Mouse (Mus musculus): ENCODE results near the gene Slc38a2. TPM values are rescaled to one million over a fixed set of nuclear protein-coding genes. Genes with fewer than 3 reads are reported as not detected.

The Slc38a2 gene
- polyA plus RNA-seq, 1 experiment from 2014 or later, result 154 TPM

- H3K27ac ChIP-seq (ENCODE audit: poor library complexity, severe bottlenecking), result peak overlapping the region; percentile 98
- H3K36me3 ChIP-seq, result no peaks in the 10 kb centered on the region
- H3K9ac ChIP-seq, result peak overlapping the region; percentile 94
- H3K4me1 ChIP-seq (replicated peaks), result peaks cover 8% of the 10 kb centered on the region; the same call in 1 of the 2 replicates
- H3K9me3 ChIP-seq (replicated peaks), result no peaks in the 10 kb centered on the region
- 2% methylated on average over 79 of the region's 80 CpGs for WGBS
- no peaks in the 10 kb centered on the region for H3K27me3 ChIP-seq (replicated peaks)
- H3K4me2 ChIP-seq, result peak overlapping the region; percentile 87
- ATAC-seq (ENCODE audit: insufficient number of reproducible peaks, low FRiP score), result peak; percentile 95
- H3K4me3 ChIP-seq, result peak overlapping the region; percentile 64
These were observed 10.2 kb upstream of the Slc38a2 start for GRCm38 (mm10) chr15:96709491-96710351.

DNA sequence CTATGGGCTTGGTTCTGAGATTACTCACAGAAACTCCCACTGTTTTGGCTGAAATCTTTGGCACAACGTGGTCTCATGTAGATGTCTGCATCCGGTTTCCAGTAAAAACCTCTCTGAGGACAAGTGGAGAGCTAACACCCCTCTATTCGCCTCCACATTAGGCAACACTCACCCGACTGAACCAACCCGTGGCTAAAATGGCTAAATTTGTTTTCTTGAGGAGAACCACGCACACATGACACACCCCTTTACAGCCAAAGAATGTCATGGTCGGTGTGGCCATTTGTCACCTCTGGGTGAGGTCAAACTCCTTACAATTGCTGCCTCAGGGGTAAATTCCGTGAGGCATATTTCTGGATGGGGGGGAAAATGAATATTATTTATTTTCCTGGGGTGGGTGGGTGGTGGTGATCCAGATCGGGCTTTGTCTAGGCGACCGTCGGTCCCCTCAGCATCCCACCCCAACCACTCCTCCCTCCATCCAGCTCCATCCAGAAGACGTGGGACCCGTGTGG is 9.5 kb upstream of the Slc38a2 start:
- WGBS, result 34% methylated on average over 14 of the region's 14 CpGs
- peak; percentile 3; the same call in 1 of the 2 replicates for ATAC-seq (ENCODE audit: insufficient number of reproducible peaks, low FRiP score)
- Histone ChIP-seq H3K4me2 (peak overlapping the region; percentile 87), H3K9ac (peak overlapping the region; percentile 76), H3K4me3 (peak overlapping the region; percentile 54), H3K4me1 (replicated peaks) (peaks cover 8% of the 10 kb centered on the region; the same call in 1 of the 2 replicates), H3K27ac (ENCODE audit: poor library complexity, severe bottlenecking) (peak overlapping the region; percentile 86), H3K27me3 (replicated peaks) (no peaks in the 10 kb centered on the region), H3K36me3 (no peaks in the 10 kb centered on the region), H3K9me3 (replicated peaks) (no peaks in the 10 kb centered on the region)

GRCm38 (mm10) chr15:96708428-96708827 is 8.9 kb upstream of the Slc38a2 start:
- no peak for ATAC-seq (ENCODE audit: insufficient number of reproducible peaks, low FRiP score)
- H3K4me3 ChIP-seq, result no peak overlapping the region
- H3K27ac ChIP-seq (ENCODE audit: poor library complexity, severe bottlenecking), result no peak overlapping the region
- peaks cover 8% of the 10 kb centered on the region; the same call in 1 of the 2 replicates for H3K4me1 ChIP-seq (replicated peaks)
- no peak overlapping the region for H3K9ac ChIP-seq
- H3K9me3 ChIP-seq (replicated peaks), result no peaks in the 10 kb centered on the region
- H3K27me3 ChIP-seq (replicated peaks), result no peaks in the 10 kb centered on the region
- H3K4me2 ChIP-seq, result no peak overlapping the region
- 83% methylated on average over 8 of the region's 8 CpGs for WGBS
- H3K36me3 ChIP-seq, result no peaks in the 10 kb centered on the region

DNA sequence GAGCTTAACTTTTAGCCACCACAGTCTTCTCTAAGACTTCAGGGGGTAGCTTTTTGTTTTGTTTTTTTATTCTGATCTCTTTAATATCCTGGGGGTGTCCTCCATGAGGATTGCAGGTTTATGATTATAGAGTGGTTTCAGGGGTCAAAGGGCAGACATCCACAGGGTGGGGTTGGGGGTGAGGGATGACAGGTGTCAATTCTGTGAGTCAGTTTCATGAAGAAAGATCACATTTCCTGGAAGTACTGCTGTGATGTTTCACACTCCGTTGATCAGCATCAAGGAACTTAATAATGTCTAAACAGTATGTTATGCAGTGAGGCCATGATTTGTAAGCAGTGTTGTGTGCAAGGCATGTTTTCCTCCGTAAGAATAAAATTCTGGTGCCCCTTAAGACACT is 8.4 kb upstream of the Slc38a2 start:
- H3K9me3 ChIP-seq (replicated peaks), result no peaks in the 10 kb centered on the region
- no peak overlapping the region for H3K4me2 ChIP-seq
- no peaks in the 10 kb centered on the region for H3K27me3 ChIP-seq (replicated peaks)
- ATAC-seq (ENCODE audit: insufficient number of reproducible peaks, low FRiP score), result no peak
- no peak overlapping the region for H3K4me3 ChIP-seq
- 88% methylated on average over 2 of the region's 2 CpGs for WGBS
- H3K4me1 ChIP-seq (replicated peaks), result peaks cover 8% of the 10 kb centered on the region; the same call in 1 of the 2 replicates
- H3K27ac ChIP-seq (ENCODE audit: poor library complexity, severe bottlenecking), result no peak overlapping the region
- H3K36me3 ChIP-seq, result no peaks in the 10 kb centered on the region
- no peak overlapping the region for H3K9ac ChIP-seq

- ATAC-seq (ENCODE audit: insufficient number of reproducible peaks, low FRiP score), result no peak
- no peaks in the 10 kb centered on the region for H3K27me3 ChIP-seq (replicated peaks)
- no peak overlapping the region for H3K4me2 ChIP-seq
- WGBS, result 86% methylated on average over 12 of the region's 12 CpGs
- no peak overlapping the region for H3K9ac ChIP-seq
- peaks cover 10% of the 10 kb centered on the region for H3K4me1 ChIP-seq (replicated peaks)
- no peak overlapping the region for H3K27ac ChIP-seq (ENCODE audit: poor library complexity, severe bottlenecking)
- H3K4me3 ChIP-seq, result no peak overlapping the region
- no peaks in the 10 kb centered on the region for H3K9me3 ChIP-seq (replicated peaks)
- peaks cover 8% of the 10 kb centered on the region for H3K36me3 ChIP-seq
These were observed 3.0 kb upstream of the Slc38a2 start for GRCm38 (mm10) chr15:96702466-96703031.

GRCm38 (mm10) chr15:96700766-96701165 is 1.2 kb upstream of the Slc38a2 start:
- WGBS, result 35% methylated on average over 13 of the region's 13 CpGs
- Histone ChIP-seq H3K4me3 (no peak overlapping the region), H3K9ac (peak overlapping the region; percentile 99), H3K27me3 (replicated peaks) (no peaks in the 10 kb centered on the region), H3K27ac (ENCODE audit: poor library complexity, severe bottlenecking) (peak overlapping the region; percentile 99), H3K4me2 (peak overlapping the region; percentile 79), H3K4me1 (replicated peaks) (peaks cover 24% of the 10 kb centered on the region), H3K36me3 (peaks cover 24% of the 10 kb centered on the region), H3K9me3 (replicated peaks) (no peaks in the 10 kb centered on the region)
- no peak for ATAC-seq (ENCODE audit: insufficient number of reproducible peaks, low FRiP score)

- Histone ChIP-seq H3K9ac (peak overlapping the region; percentile 99), H3K4me3 (peak overlapping the region; percentile 75), H3K4me2 (peak overlapping the region; percentile 79), H3K36me3 (peaks cover 44% of the 10 kb centered on the region), H3K27ac (ENCODE audit: poor library complexity, severe bottlenecking) (peak overlapping the region; percentile 99), H3K4me1 (replicated peaks) (peaks cover 44% of the 10 kb centered on the region), H3K9me3 (replicated peaks) (no peaks in the 10 kb centered on the region), H3K27me3 (replicated peaks) (no peaks in the 10 kb centered on the region)
- peak; percentile 89 for ATAC-seq (ENCODE audit: insufficient number of reproducible peaks, low FRiP score)
- WGBS, result under 1% methylated on average over 81 of the region's 101 CpGs
These were observed 677 bp downstream of the Slc38a2 start for GRCm38 (mm10) chr15:96698658-96699448.

- H3K27me3 ChIP-seq (replicated peaks), result no peaks in the 10 kb centered on the region
- peaks cover 51% of the 10 kb centered on the region for H3K4me1 ChIP-seq (replicated peaks)
These were observed 1.5 kb downstream of the Slc38a2 start for GRCm38 (mm10) chr15:96697901-96698657.

GRCm38 (mm10) chr15:96696486-96697284 is 2.8 kb downstream of the Slc38a2 start:
- H3K9ac ChIP-seq, result peak overlapping the region; percentile 99
- H3K9me3 ChIP-seq (replicated peaks), result no peaks in the 10 kb centered on the region
- ATAC-seq (ENCODE audit: insufficient number of reproducible peaks, low FRiP score), result no peak
- peak overlapping the region; percentile 47 for H3K27ac ChIP-seq (ENCODE audit: poor library complexity, severe bottlenecking)
- H3K27me3 ChIP-seq (replicated peaks), result no peaks in the 10 kb centered on the region
- peaks cover 65% of the 10 kb centered on the region for H3K36me3 ChIP-seq
- H3K4me3 ChIP-seq, result peak overlapping the region; percentile 75
- peaks cover 57% of the 10 kb centered on the region for H3K4me1 ChIP-seq (replicated peaks)
- peak overlapping the region; percentile 79 for H3K4me2 ChIP-seq
- 69% methylated on average over 13 of the region's 13 CpGs for WGBS

More at GRCm38 (mm10) chr15:96697901-96698657, 1.5 kb downstream of the Slc38a2 start:
- WGBS, result 15% methylated on average over 19 of the region's 19 CpGs
- H3K4me2 ChIP-seq, result peak overlapping the region; percentile 79
- ATAC-seq (ENCODE audit: insufficient number of reproducible peaks, low FRiP score), result no peak
- no peaks in the 10 kb centered on the region for H3K9me3 ChIP-seq (replicated peaks)
- H3K27ac ChIP-seq (ENCODE audit: poor library complexity, severe bottlenecking), result peak overlapping the region; percentile 99
- H3K36me3 ChIP-seq, result peaks cover 51% of the 10 kb centered on the region
- H3K9ac ChIP-seq, result peak overlapping the region; percentile 99
- peak overlapping the region; percentile 75 for H3K4me3 ChIP-seq
